Mouse (Mus musculus) limb, embryonic 15.5 days (tissue): ENCODE results near the gene Grifin. TPM values are rescaled to one million over a fixed set of nuclear protein-coding genes. Genes with fewer than 3 reads are reported as not detected.

ENCODE experiments used
- ATAC-seq: fragments of 200-750 bp; cut with Nextera tagmentation; 2 replicates; pipeline ENCODE4 v1.8.0; 2017; ENCODE audit warnings: low read depth, moderate TSS enrichment; ENCODE audit not compliant: insufficient number of reproducible peaks, low FRiP score, low TSS enrichment
- H3K27ac ChIP-seq: fragments of 300-500 bp; sonication (generic); 2 replicates; pipeline ENCODE4 v1.5.1; 2015; ENCODE audit warnings: moderate library complexity, mild to moderate bottlenecking, inconsistent platforms
- H3K27me3 ChIP-seq: fragments of 300-500 bp; sonication (generic); 2 replicates; pipeline ENCODE4 v1.6.1; 2015; ENCODE audit warnings: inconsistent platforms
- H3K36me3 ChIP-seq: fragments of 300-500 bp; sonication (generic); 2 replicates; pipeline ENCODE4 v1.6.1; 2015; ENCODE audit warnings: inconsistent platforms
- H3K4me1 ChIP-seq: fragments of 300-500 bp; sonication (generic); 2 replicates; pipeline ENCODE4 v1.6.1; 2015; ENCODE audit warnings: inconsistent platforms
- H3K4me2 ChIP-seq: fragments of 300-500 bp; sonication (generic); 2 replicates; pipeline ENCODE4 v1.6.1; 2015; ENCODE audit warnings: mild to moderate bottlenecking, inconsistent platforms
- H3K4me3 ChIP-seq: fragments of 300-500 bp; sonication (generic); 2 replicates; pipeline ENCODE4 v1.5.1; 2015; ENCODE audit warnings: mild to moderate bottlenecking, inconsistent platforms
- H3K9ac ChIP-seq: fragments of 300-500 bp; sonication (generic); 2 replicates; pipeline ENCODE4 v1.6.1; 2015; ENCODE audit warnings: inconsistent platforms
- H3K9me3 ChIP-seq: fragments of 300-500 bp; sonication (generic); 2 replicates; pipeline ENCODE4 v1.6.1; 2016; ENCODE audit warnings: inconsistent platforms
- WGBS: fragments of 180-500 bp; shearing (Covaris S2); methylation state at CpG from one replicate; pipeline ENCODE4 v1.1.7; 2015; 5-methylcytosine and 5-hydroxymethylcytosine counted together
- polyA plus RNA-seq: library from polyadenylated mRNA; unstranded; fragments of >200 nt; fragmentation: Nextera tagmentation; extraction: Ambion mirVana; gene quantifications from 2 replicates; pipeline ENCODE4 v1.2.1, GENCODE M21; 2015

The Grifin gene
- polyA plus RNA-seq, 1 experiment from 2014 or later, result not detected

GRCm38 (mm10) chr5:140606386-140606785, 41.5 kb upstream of the Grifin start:
- Histone ChIP-seq H3K27me3 (peaks cover 51% of the 10 kb centered on the region), H3K4me2 (peak overlapping the region; percentile 91), H3K4me3 (peak overlapping the region; percentile 57), H3K27ac (peak overlapping the region; percentile 47; the same call in 1 of the 2 replicates), H3K9me3 (no peaks in the 10 kb centered on the region), H3K36me3 (no peaks in the 10 kb centered on the region), H3K4me1 (peaks cover 67% of the 10 kb centered on the region), H3K9ac (no peak overlapping the region)
- ATAC-seq, result no peak
- WGBS, result 1% methylated on average over 23 of the region's 23 CpGs

DNA sequence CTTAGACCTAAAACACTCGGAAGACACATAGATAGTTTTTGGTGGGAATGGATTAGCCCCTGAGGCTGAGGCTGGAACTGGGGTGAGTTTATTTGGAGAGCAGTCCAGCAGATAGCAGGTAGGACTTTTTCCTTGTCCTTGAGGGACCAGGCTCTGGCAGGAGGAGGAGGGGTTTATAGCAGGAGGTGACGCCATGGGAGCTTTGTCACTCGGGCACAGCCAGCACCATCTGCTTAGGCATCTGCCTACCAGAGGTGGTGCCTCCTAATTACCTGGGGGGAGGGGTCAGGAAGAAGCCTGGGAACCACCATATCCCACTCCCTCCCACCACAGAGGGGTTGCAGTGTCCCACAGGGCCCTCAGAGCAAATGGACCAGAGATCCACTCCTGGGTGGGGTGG, 40.4 kb upstream of the Grifin start:
- H3K9ac ChIP-seq, result no peak overlapping the region
- no peak for ATAC-seq
- no peaks in the 10 kb centered on the region for H3K9me3 ChIP-seq
- H3K4me1 ChIP-seq, result peaks cover 55% of the 10 kb centered on the region
- no peak overlapping the region for H3K4me3 ChIP-seq
- WGBS, result 16% methylated on average over 3 of the region's 3 CpGs
- H3K27me3 ChIP-seq, result peaks cover 51% of the 10 kb centered on the region
- no peak overlapping the region for H3K4me2 ChIP-seq
- no peaks in the 10 kb centered on the region for H3K36me3 ChIP-seq
- H3K27ac ChIP-seq, result no peak overlapping the region

GRCm38 (mm10) chr5:140604386-140604785, 39.5 kb upstream of the Grifin start:
- Histone ChIP-seq H3K27me3 (peaks cover 46% of the 10 kb centered on the region), H3K4me3 (no peak overlapping the region), H3K36me3 (no peaks in the 10 kb centered on the region), H3K9ac (no peak overlapping the region), H3K4me2 (no peak overlapping the region), H3K9me3 (no peaks in the 10 kb centered on the region), H3K27ac (no peak overlapping the region), H3K4me1 (peaks cover 47% of the 10 kb centered on the region)
- 44% methylated on average over 8 of the region's 8 CpGs for WGBS
- ATAC-seq, result no peak

DNA sequence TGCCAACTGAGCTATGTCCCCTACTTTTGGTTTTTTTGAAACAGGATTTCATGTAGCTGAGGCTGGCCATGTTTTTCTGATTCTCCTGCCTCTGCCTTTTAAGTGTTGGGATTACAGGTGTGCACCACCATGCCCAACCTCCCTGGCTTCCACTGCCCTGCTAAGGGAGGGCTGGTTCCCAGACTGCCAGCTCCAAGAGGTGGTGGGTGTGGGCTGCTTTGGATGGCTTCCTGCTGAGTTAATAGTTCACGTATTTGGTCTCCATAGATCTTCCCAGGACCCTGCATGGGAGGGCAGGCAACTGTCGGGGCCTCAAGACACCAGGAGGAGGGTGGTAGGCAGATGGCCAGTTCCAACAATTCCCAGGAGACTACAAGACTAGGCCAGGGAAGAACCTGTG, 37.7 kb upstream of the Grifin start:
- H3K4me1 ChIP-seq, result peaks cover 30% of the 10 kb centered on the region
- WGBS, result 55% methylated on average over 2 of the region's 2 CpGs
- no peak overlapping the region for H3K9ac ChIP-seq
- H3K4me2 ChIP-seq, result no peak overlapping the region
- H3K27me3 ChIP-seq, result peaks cover 31% of the 10 kb centered on the region
- H3K4me3 ChIP-seq, result no peak overlapping the region
- H3K36me3 ChIP-seq, result no peaks in the 10 kb centered on the region
- H3K27ac ChIP-seq, result no peak overlapping the region
- no peaks in the 10 kb centered on the region for H3K9me3 ChIP-seq
- no peak for ATAC-seq

DNA sequence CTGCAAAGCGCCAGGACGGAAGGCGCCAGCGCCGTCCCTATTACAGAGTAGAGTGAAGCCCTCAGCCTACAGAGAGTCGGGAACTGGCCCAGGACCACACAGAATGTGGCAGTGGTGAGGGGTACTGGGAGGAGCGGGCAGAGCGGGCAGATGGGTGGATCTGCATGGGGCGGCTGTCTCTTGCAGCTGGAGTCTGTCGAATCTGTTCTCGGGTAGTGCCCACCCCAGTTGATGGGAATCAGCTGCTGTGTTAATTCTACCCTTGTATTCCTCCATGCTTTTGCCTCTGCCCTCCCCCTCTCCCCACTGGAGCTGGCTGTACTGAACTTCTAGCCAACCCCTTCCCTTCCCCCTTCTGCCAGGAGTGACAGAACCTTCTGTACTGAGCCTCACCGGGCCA, 36.8 kb upstream of the Grifin start:
- peaks cover 28% of the 10 kb centered on the region for H3K4me1 ChIP-seq
- peak; percentile 36; the same call in 1 of the 2 replicates for ATAC-seq
- H3K27me3 ChIP-seq, result peaks cover 22% of the 10 kb centered on the region
- H3K27ac ChIP-seq, result no peak overlapping the region
- H3K4me3 ChIP-seq, result no peak overlapping the region
- no peak overlapping the region for H3K9ac ChIP-seq
- WGBS, result 67% methylated on average over 12 of the region's 12 CpGs
- no peaks in the 10 kb centered on the region for H3K9me3 ChIP-seq
- H3K4me2 ChIP-seq, result no peak overlapping the region
- no peaks in the 10 kb centered on the region for H3K36me3 ChIP-seq

- no peaks in the 10 kb centered on the region for H3K36me3 ChIP-seq
- H3K4me2 ChIP-seq, result no peak overlapping the region
- H3K27ac ChIP-seq, result no peak overlapping the region
- H3K27me3 ChIP-seq, result peaks cover 4% of the 10 kb centered on the region
- no peak overlapping the region for H3K9ac ChIP-seq
- no peaks in the 10 kb centered on the region for H3K9me3 ChIP-seq
- peaks cover 18% of the 10 kb centered on the region for H3K4me1 ChIP-seq
- no peak for ATAC-seq
- 47% methylated on average over 5 of the region's 5 CpGs for WGBS
- H3K4me3 ChIP-seq, result no peak overlapping the region
Observed at GRCm38 (mm10) chr5:140599939-140600338, 35.1 kb upstream of the Grifin start.

DNA sequence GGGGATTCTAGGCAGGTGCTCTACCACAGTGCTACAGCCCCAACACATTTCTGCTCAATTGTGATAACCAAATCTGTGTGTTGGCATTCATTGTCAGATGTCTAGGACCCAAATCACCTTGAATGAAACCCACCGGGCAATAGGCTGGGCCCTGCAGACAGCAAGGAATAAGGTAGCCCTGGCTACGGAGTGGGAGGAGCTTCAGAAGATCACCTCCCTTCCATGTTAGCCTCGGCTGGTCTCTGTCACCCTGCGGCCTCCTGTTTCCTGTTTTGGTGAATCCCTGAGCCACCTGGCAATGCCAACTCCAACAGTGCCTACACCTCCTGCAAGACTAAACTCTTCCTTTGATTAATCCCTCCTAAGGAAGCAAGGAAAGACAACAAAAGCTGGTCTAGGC, 32.9 kb upstream of the Grifin start:
- peaks cover 18% of the 10 kb centered on the region for H3K4me1 ChIP-seq
- no peak overlapping the region for H3K4me3 ChIP-seq
- no peak overlapping the region for H3K27ac ChIP-seq
- no peaks in the 10 kb centered on the region for H3K27me3 ChIP-seq
- no peak overlapping the region for H3K4me2 ChIP-seq
- H3K36me3 ChIP-seq, result no peaks in the 10 kb centered on the region
- ATAC-seq, result no peak
- WGBS, result 72% methylated on average over 4 of the region's 4 CpGs
- H3K9me3 ChIP-seq, result no peaks in the 10 kb centered on the region
- H3K9ac ChIP-seq, result no peak overlapping the region

GRCm38 (mm10) chr5:140596927-140597588, 32.2 kb upstream of the Grifin start:
- Histone ChIP-seq H3K9ac (no peak overlapping the region), H3K4me3 (no peak overlapping the region), H3K27me3 (no peaks in the 10 kb centered on the region), H3K4me2 (no peak overlapping the region), H3K36me3 (no peaks in the 10 kb centered on the region), H3K9me3 (no peaks in the 10 kb centered on the region), H3K4me1 (peaks cover 15% of the 10 kb centered on the region), H3K27ac (peak overlapping the region; percentile 51)
- WGBS, result 49% methylated on average over 18 of the region's 18 CpGs
- ATAC-seq, result no peak

- H3K9ac ChIP-seq, result no peak overlapping the region
- 35% methylated on average over 3 of the region's 3 CpGs for WGBS
- H3K27me3 ChIP-seq, result no peaks in the 10 kb centered on the region
- no peaks in the 10 kb centered on the region for H3K9me3 ChIP-seq
- peak overlapping the region; percentile 51; the same call in 1 of the 2 replicates for H3K27ac ChIP-seq
- no peak for ATAC-seq
- no peak overlapping the region for H3K4me2 ChIP-seq
- H3K4me3 ChIP-seq, result no peak overlapping the region
- H3K4me1 ChIP-seq, result peaks cover 12% of the 10 kb centered on the region
- H3K36me3 ChIP-seq, result no peaks in the 10 kb centered on the region
Observed at GRCm38 (mm10) chr5:140596426-140596825, 31.6 kb upstream of the Grifin start.

GRCm38 (mm10) chr5:140594846-140595245, 30.0 kb upstream of the Grifin start:
- ATAC-seq, result no peak
- no peaks in the 10 kb centered on the region for H3K27me3 ChIP-seq
- no peak overlapping the region for H3K4me2 ChIP-seq
- peaks cover 12% of the 10 kb centered on the region for H3K4me1 ChIP-seq
- H3K27ac ChIP-seq, result no peak overlapping the region
- H3K4me3 ChIP-seq, result no peak overlapping the region
- whole genome bisulfite sequencing, result 72% methylated on average over 5 of the region's 5 CpGs
- no peaks in the 10 kb centered on the region for H3K9me3 ChIP-seq
- H3K36me3 ChIP-seq, result no peaks in the 10 kb centered on the region
- H3K9ac ChIP-seq, result no peak overlapping the region

- Histone ChIP-seq H3K27me3 (no peaks in the 10 kb centered on the region), H3K4me1 (no peaks in the 10 kb centered on the region), H3K27ac (no peak overlapping the region), H3K9me3 (no peaks in the 10 kb centered on the region), H3K4me3 (no peak overlapping the region), H3K9ac (no peak overlapping the region), H3K36me3 (no peaks in the 10 kb centered on the region), H3K4me2 (no peak overlapping the region)
- WGBS, result 83% methylated on average over 16 of the region's 16 CpGs
- ATAC-seq, result no peak
Observed at GRCm38 (mm10) chr5:140589082-140589774, 24.4 kb upstream of the Grifin start.

- no peak overlapping the region for H3K4me3 ChIP-seq
- H3K36me3 ChIP-seq, result no peaks in the 10 kb centered on the region
- no peaks in the 10 kb centered on the region for H3K9me3 ChIP-seq
- H3K9ac ChIP-seq, result no peak overlapping the region
- 31% methylated on average over 6 of the region's 6 CpGs for WGBS
- peaks cover 44% of the 10 kb centered on the region for H3K4me1 ChIP-seq
- H3K27me3 ChIP-seq, result no peaks in the 10 kb centered on the region
- H3K4me2 ChIP-seq, result no peak overlapping the region
- no peak for ATAC-seq
- H3K27ac ChIP-seq, result peak overlapping the region; percentile 17; the same call in 1 of the 2 replicates
Observed at GRCm38 (mm10) chr5:140583732-140584368, 19.0 kb upstream of the Grifin start.
